Mouse (Mus musculus) common myeloid progenitor, adult 5-6 weeks (primary cell): ENCODE results near the gene St6galnac5. TPM values are rescaled to one million over a fixed set of nuclear protein-coding genes. Genes with fewer than 3 reads are reported as not detected.

Experiments
- ATAC-seq: replicated peaks from 2 replicates; pipeline ENCODE4 v1.8.0; 2016; ENCODE audit warnings: low read depth, mild to moderate bottlenecking, moderate TSS enrichment, inconsistent platforms; ENCODE audit not compliant: poor library complexity, severe bottlenecking
- total RNA-seq: library from RNA; stranded (forward); fragments of 200-1000, 187-1606 nt; gene quantifications from 2 replicates; pipeline ENCODE4 v1.2.3, GENCODE M21; 2017

St6galnac5 gene
- total RNA-seq, 1 experiment from 2014 or later: not detected

GRCm38 (mm10) chr3:152920365-152920764 is 61.7 kb downstream of the St6galnac5 start:
- ATAC-seq: peak; percentile 87

GRCm38 (mm10) chr3:152919101-152919500 is 62.9 kb downstream of the St6galnac5 start:
- no peak for ATAC-seq

GRCm38 (mm10) chr3:152917579-152917978 is 64.5 kb downstream of the St6galnac5 start:
- 0 out of 2 replicates have a peak, but pooled peaks have one; percentile 17 for ATAC-seq

- ATAC-seq: no peak
Measured at GRCm38 (mm10) chr3:152914376-152914775, 67.7 kb downstream of the St6galnac5 start.

GRCm38 (mm10) chr3:152913625-152914024 is 68.4 kb downstream of the St6galnac5 start:
- no peak for ATAC-seq

- ATAC-seq: no peak
Measured at GRCm38 (mm10) chr3:152913150-152913549, 68.9 kb downstream of the St6galnac5 start.

GRCm38 (mm10) chr3:152912216-152913101 is 69.6 kb downstream of the St6galnac5 start:
- ATAC-seq: peak; percentile 92

- no peak for ATAC-seq
Measured at GRCm38 (mm10) chr3:152911578-152911977, 70.5 kb downstream of the St6galnac5 start.

GRCm38 (mm10) chr3:152907683-152908082 is 74.4 kb downstream of the St6galnac5 start:
- no peak for ATAC-seq

GRCm38 (mm10) chr3:152907087-152907486 is 75.0 kb downstream of the St6galnac5 start:
- no peak for ATAC-seq

GRCm38 (mm10) chr3:152905800-152906199 is 76.2 kb downstream of the St6galnac5 start:
- ATAC-seq: peak; percentile 91

GRCm38 (mm10) chr3:152905026-152905425 is 77.0 kb downstream of the St6galnac5 start:
- ATAC-seq: no peak

- ATAC-seq: no peak
Measured at GRCm38 (mm10) chr3:152898906-152899305, 83.1 kb downstream of the St6galnac5 start.

GRCm38 (mm10) chr3:152897196-152897595 is 84.8 kb downstream of the St6galnac5 start:
- peak; percentile 23; the same call in 1 of the 2 replicates for ATAC-seq

- no peak for ATAC-seq
Measured at GRCm38 (mm10) chr3:152896111-152896510, 85.9 kb downstream of the St6galnac5 start.

- peak; percentile 99 for ATAC-seq
Measured at GRCm38 (mm10) chr3:152894935-152895334, 87.1 kb downstream of the St6galnac5 start.

GRCm38 (mm10) chr3:152888116-152888515 is 93.9 kb downstream of the St6galnac5 start:
- peak; percentile 58; the same call in 1 of the 2 replicates for ATAC-seq

GRCm38 (mm10) chr3:152886749-152887148 is 95.3 kb downstream of the St6galnac5 start:
- no peak for ATAC-seq

- ATAC-seq: no peak
Measured at GRCm38 (mm10) chr3:152883556-152883955, 98.5 kb downstream of the St6galnac5 start.

- ATAC-seq: no peak
Measured at GRCm38 (mm10) chr3:152881706-152882105, 100.3 kb downstream of the St6galnac5 start.

GRCm38 (mm10) chr3:152880121-152880835 is 101.8 kb downstream of the St6galnac5 start:
- ATAC-seq: no peak
